Mouse (Mus musculus) hindbrain, embryonic 10.5 days (tissue): ENCODE measurements around the gene Tmem54. TPM values are rescaled to one million over a fixed set of nuclear protein-coding genes. Genes with fewer than 3 reads are reported as not detected.

Experiments used
- DNase-seq: peaks from one replicate; pipeline ENCODE4 v3.0.0-alpha.2; 2017; ENCODE audit warnings: low spot score
- H3K27ac ChIP-seq: fragments of 300-500 bp; sonication (generic); 2 replicates; pipeline ENCODE4 v1.5.1; 2016; ENCODE audit warnings: mild to moderate bottlenecking, moderate library complexity
- H3K27me3 ChIP-seq: fragments of 300-500 bp; sonication (generic); 2 replicates; pipeline ENCODE4 v1.6.1; 2016; ENCODE audit warnings: mild to moderate bottlenecking; ENCODE audit not compliant: poor library complexity, insufficient read depth, severe bottlenecking
- H3K36me3 ChIP-seq: fragments of 300-500 bp; sonication (generic); 2 replicates; pipeline ENCODE4 v1.6.1; 2016; ENCODE audit warnings: mild to moderate bottlenecking, moderate library complexity
- H3K4me1 ChIP-seq: fragments of 300-500 bp; sonication (generic); replicated peaks from 2 replicates; pipeline ENCODE4 v1.6.1; 2016; ENCODE audit warnings: mild to moderate bottlenecking
- H3K4me3 ChIP-seq: fragments of 300-500 bp; sonication (generic); 2 replicates; pipeline ENCODE4 v1.5.1; 2016; ENCODE audit warnings: mild to moderate bottlenecking, moderate library complexity
- H3K9me3 ChIP-seq: fragments of 300-500 bp; sonication (generic); 2 replicates; pipeline ENCODE4 v1.6.1; 2016; ENCODE audit warnings: mild to moderate bottlenecking, moderate library complexity
- WGBS: fragments of 180-500 bp; shearing (Covaris S2); methylation state at CpG from one replicate; pipeline ENCODE4 v1.1.7; 2016; 5-methylcytosine and 5-hydroxymethylcytosine counted together
- polyA plus RNA-seq: library from polyadenylated mRNA; unstranded; fragments of >200 nt; fragmentation: Nextera tagmentation; extraction: Ambion mirVana; gene quantifications from 2 replicates; pipeline ENCODE4 v1.2.1, GENCODE M21; 2016

The Tmem54 gene
- polyA plus RNA-seq, 1 experiment from 2014 or later, result 2.5 TPM

DNA sequence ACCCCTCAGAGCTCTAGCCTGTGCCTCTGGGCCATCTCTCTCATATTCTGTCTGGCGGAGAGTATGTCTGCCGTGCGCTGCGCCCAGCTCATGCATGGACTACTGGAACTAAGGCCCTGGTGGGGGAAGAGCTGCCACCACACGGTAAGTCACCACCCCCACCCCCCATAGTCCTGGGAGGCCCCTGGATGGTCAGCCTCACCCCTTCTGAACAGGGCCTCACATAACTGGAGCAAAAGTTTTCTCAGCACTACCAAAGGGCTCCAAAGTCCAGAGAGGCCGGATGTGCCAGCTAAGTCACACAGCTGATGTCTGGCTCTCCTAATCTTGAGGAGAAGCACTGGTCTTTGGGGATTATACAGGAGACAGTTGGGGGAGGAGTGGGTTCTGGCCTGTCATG is 5.5 kb downstream of the Tmem54 start:
- Histone ChIP-seq H3K36me3 (no peaks in the 10 kb centered on the region), H3K9me3 (no peaks in the 10 kb centered on the region), H3K4me3 (no peak overlapping the region), H3K27ac (no peak overlapping the region), H3K4me1 (peaks cover 54% of the 10 kb centered on the region), H3K27me3 (peaks cover 50% of the 10 kb centered on the region)
- 91% methylated on average over 6 of the region's 6 CpGs for WGBS
- no peak for DNase-seq

- Histone ChIP-seq H3K4me3 (no peak overlapping the region), H3K27me3 (peaks cover 45% of the 10 kb centered on the region), H3K27ac (no peak overlapping the region), H3K9me3 (no peaks in the 10 kb centered on the region), H3K4me1 (peaks cover 49% of the 10 kb centered on the region), H3K36me3 (no peaks in the 10 kb centered on the region)
- WGBS, result 59% methylated on average over 11 of the region's 11 CpGs
- no peak for DNase-seq
Measured at GRCm38 (mm10) chr4:129111350-129111749, 6.0 kb downstream of the Tmem54 start.

GRCm38 (mm10) chr4:129112231-129112630 is 6.9 kb downstream of the Tmem54 start:
- H3K27me3 ChIP-seq, result peaks cover 42% of the 10 kb centered on the region
- H3K36me3 ChIP-seq, result no peaks in the 10 kb centered on the region
- no peak for DNase-seq
- H3K9me3 ChIP-seq, result no peaks in the 10 kb centered on the region
- no peak overlapping the region for H3K4me3 ChIP-seq
- WGBS, result 74% methylated on average over 13 of the region's 13 CpGs
- H3K27ac ChIP-seq, result peak overlapping the region; percentile 8; the same call in 1 of the 2 replicates
- H3K4me1 ChIP-seq, result peaks cover 45% of the 10 kb centered on the region

DNA sequence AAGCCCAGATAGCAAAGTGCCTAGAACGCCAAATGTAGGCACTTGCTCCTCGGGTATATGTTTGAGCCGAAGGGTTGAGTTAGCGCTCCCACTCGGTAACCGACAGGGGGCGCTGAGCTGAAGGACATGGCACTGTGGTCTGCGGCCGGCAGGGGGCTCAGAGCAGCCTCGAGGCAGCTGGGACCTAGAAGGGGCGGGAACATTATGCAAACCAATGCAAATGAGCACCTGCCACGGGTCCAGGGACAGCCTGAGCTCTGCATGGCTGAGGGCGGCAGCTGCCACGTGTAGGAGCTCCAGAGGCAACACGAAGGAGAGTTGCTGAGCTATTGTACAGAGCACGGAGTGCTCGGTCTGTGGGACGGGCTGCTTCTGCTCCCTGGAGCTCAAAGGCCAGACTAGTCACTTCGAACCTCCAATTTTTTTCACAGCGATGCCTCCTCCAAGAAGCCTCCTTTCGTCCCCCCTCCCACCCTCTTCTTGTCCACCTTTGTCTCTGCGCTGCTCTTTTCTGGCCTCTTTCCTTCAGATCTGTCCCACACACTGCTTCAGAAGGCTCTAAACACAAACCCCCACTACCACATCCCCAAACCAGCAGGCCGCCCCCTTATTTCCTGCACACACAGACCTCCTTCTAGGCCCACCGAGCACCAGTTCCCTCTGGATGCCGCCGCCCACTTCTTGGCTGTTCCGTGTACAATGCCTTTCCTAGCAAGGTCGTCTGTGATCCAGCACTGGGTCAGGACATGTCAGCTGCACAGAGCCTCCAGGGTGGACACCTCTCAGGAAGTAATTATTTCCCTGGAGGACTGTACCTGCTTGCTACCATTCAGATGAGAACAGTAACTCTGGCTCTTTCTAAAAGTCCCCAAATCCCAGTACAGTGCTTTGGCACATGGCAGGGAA is 8.0 kb downstream of the Tmem54 start:
- peak; percentile 89 for DNase-seq
- 34% methylated on average over 28 of the region's 28 CpGs for WGBS
- Histone ChIP-seq H3K27me3 (peaks cover 34% of the 10 kb centered on the region), H3K4me1 (peaks cover 45% of the 10 kb centered on the region), H3K36me3 (no peaks in the 10 kb centered on the region), H3K9me3 (no peaks in the 10 kb centered on the region), H3K4me3 (no peak overlapping the region), H3K27ac (peak overlapping the region; percentile 80)

DNA sequence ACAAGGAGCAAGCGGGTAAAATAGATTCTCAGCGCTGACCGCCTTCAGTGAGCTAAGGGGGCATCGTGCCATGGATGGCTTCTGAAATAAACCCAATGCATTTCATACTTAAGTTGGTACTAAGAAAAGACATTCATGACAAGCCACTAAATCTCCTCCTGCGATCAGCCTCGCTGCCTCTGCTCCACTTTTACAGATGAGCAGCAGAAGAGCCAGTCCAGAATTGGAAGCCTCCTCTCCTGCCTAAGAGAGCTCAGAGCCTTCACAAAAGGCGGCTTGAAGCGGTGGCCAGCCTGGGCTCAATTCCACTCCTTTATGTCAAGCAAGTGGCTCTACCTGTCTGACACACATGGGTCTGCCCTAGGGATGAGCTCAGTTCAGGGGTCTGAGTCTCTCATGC is 11.4 kb downstream of the Tmem54 start:
- WGBS, result 93% methylated on average over 8 of the region's 8 CpGs
- peaks cover 67% of the 10 kb centered on the region for H3K27me3 ChIP-seq
- no peak for DNase-seq

DNA sequence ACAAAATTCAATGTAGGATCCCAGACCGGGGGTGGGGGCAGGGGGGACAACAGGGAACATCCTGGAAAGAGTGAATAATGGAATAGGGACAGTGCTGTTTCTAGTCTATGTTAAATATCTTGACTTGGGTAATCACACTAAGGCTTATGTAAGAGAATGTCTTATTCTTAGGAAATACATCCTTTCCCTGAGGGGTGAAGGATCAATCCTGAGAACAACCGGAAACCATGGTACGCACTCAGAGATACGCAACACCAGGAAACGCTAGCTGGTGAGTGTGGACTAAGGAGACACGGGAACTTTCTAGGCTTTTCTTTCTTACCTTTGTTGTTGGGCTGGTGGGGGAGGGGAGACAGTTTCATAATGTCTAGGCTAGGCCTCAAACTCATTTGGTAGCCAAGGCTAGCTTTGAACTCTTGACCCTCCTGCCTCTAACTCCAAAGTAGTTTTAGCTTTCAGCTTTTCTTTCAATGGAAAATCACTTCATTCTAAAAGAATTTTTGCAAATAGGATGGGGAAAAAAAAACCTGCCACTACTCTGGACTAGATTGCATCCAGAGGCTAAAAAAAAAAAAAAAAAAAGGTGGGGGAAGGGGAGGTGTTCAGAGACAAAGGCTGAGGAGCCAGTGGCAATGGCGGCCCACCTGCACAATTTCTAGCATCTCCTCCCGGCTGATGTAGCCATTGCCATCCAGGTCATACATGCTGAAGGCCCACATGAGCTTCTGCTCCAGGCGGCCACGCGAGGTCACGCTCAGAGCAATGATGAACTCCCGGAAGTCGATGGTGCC is 12.6 kb downstream of the Tmem54 start:
- Histone ChIP-seq H3K27ac (no peak overlapping the region), H3K4me1 (peaks cover 41% of the 10 kb centered on the region), H3K9me3 (no peaks in the 10 kb centered on the region), H3K36me3 (no peaks in the 10 kb centered on the region), H3K27me3 (peaks cover 79% of the 10 kb centered on the region), H3K4me3 (no peak overlapping the region)
- no peak for DNase-seq
- 89% methylated on average over 14 of the region's 14 CpGs for WGBS

More for the DNA sequence above, 11.4 kb downstream of the Tmem54 start:
- H3K4me3 ChIP-seq, result no peak overlapping the region
- H3K36me3 ChIP-seq, result no peaks in the 10 kb centered on the region
- no peaks in the 10 kb centered on the region for H3K9me3 ChIP-seq
- peaks cover 48% of the 10 kb centered on the region for H3K4me1 ChIP-seq
- H3K27ac ChIP-seq, result no peak overlapping the region

GRCm38 (mm10) chr4:129119708-129120107 is 14.4 kb downstream of the Tmem54 start:
- Histone ChIP-seq H3K27me3 (peaks cover 80% of the 10 kb centered on the region), H3K9me3 (no peaks in the 10 kb centered on the region), H3K4me1 (peaks cover 34% of the 10 kb centered on the region), H3K36me3 (no peaks in the 10 kb centered on the region), H3K27ac (no peak overlapping the region), H3K4me3 (no peak overlapping the region)
- WGBS, result 81% methylated on average over 10 of the region's 10 CpGs
- no peak for DNase-seq

DNA sequence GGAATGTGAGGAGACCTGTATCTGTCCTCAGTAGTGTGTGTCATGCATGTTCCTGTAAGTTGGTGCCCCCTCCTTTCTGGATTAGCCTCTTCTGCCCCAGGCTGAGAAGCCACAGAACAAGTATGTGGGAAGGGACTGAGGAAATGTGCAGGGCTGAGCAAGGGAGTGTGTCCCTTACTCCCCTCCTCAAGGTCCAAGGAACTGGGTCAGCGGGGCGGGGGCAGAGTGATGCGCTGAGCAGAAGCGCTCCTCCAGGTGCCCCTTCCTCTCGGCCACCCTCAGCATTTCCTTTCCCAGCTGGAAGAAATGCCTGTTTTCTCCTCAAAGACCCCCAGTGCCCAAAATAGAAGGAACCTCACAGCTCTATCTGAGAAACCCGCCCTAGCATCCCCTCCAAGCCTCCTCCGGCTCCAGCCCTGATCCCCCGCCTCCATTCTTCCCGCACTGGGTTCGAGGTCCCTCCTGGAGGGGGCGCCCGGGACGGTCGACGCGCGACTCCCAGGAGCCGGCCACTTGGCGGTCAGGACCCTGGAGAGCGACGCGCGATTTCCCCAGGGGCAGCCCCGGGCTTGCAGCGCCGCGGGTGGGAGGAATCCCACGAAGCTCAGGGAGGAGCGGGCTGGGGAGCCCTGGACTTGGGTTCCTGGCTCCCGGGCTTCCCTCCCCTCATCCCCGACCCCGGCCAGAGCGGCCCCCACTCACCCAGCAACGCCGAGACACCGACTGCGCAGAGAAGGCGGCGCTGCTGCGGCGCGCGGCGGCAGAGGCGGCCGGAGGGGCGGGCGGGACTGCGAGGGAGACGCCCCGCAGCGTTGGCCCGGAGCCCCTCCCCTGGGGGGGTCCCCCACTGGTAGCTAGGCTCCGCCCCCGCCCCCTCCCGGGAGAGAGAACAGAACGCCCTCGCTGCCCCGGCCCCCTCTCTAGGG is 15.4 kb downstream of the Tmem54 start:
- H3K4me1 ChIP-seq, result peaks cover 36% of the 10 kb centered on the region

DNA sequence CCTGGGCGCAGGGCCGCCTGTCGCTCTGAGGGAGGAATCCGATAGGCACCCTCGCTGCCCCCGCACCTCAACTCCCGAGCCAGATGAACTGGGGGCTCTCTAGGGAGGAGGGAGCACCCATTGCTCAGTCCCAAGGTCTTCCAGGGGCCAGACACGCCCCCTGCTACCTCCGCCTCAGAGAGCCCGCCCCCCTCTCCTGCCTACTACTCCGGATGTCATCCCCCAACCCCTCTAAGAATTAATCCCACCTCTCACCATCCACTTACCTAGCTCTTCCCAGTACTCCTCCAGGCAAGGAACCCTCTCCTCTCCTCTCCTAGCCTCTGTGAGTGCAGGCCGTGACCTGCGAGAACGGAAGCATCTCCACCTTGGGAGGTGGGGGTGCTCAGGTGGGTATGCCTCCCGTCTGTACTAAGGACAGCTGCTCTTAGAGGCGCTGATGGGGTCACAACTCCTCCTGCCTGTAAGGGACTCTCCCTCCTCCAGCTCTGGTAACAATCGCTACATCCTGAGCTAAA is 16.3 kb downstream of the Tmem54 start, which contains the start of gene Hpca:
Gene Hpca (minus strand): TSS at position 468 of the 518 bp plus-strand sequence.
- under 1% methylated on average over 16 of the region's 17 CpGs for WGBS
- H3K4me3 ChIP-seq, result peak within 1 kb of the TSS; percentile 57
- peak within 1 kb of the TSS; percentile 76 for H3K27ac ChIP-seq
- peaks cover 88% of the 10 kb centered on the region for H3K27me3 ChIP-seq
- no peaks in the 10 kb centered on the region for H3K9me3 ChIP-seq
- H3K36me3 ChIP-seq, result no peaks in the 10 kb centered on the region
- no peak for DNase-seq
- peaks cover 42% of the 10 kb centered on the region for H3K4me1 ChIP-seq

More for the DNA sequence above, 15.4 kb downstream of the Tmem54 start:
- H3K9me3 ChIP-seq, result no peaks in the 10 kb centered on the region
- H3K4me3 ChIP-seq, result peak overlapping the region; percentile 57
- peak; percentile 70 for DNase-seq
- 2% methylated on average over 58 of the region's 59 CpGs for WGBS
- no peaks in the 10 kb centered on the region for H3K36me3 ChIP-seq
- H3K27me3 ChIP-seq, result peaks cover 81% of the 10 kb centered on the region
- peak overlapping the region; percentile 76 for H3K27ac ChIP-seq

DNA sequence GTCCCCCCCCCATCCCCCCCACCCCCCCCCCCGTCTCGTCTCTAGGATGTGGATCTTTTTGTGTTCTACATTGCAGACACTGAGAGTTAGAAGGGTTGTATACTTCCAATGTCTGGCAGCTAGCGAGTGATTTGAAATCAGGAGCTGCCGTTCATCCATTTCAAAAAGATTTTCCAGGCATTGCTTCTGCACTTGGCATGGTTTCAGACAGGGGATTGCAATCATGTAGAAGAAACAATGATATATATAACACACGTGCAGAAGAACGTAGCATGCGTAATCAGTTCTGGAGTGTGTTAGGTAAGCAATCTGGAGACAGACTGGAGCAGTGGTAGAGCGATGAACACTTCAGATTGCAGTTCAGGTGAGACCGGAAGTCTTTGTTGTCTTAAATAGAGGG is 16.8 kb downstream of the Tmem54 start:
- 41% methylated on average over 9 of the region's 9 CpGs for WGBS
- H3K36me3 ChIP-seq, result no peaks in the 10 kb centered on the region
- H3K4me1 ChIP-seq, result peaks cover 42% of the 10 kb centered on the region
- H3K9me3 ChIP-seq, result no peaks in the 10 kb centered on the region
- DNase-seq, result no peak
- peaks cover 85% of the 10 kb centered on the region for H3K27me3 ChIP-seq
- H3K27ac ChIP-seq, result no peak overlapping the region
- H3K4me3 ChIP-seq, result no peak overlapping the region

DNA sequence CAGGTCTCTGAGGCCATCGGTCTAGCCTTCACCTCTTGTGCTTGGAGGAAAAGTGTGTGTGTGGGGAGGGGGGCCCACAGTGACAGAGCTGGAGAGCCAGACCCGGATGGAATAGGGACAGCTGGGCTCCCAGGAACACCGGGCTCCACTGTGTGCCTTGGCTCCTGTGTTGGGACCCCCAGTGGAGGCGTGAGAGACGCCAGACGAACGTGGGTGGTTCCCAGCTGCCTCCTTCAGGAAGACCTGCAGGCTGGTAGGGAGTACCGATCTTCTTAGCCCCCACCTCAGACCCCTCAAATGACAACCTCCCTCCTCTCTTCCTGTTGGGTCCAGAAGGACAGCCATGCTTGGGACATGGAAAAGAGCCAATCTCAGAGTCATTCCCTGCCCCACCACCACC is 17.4 kb downstream of the Tmem54 start:
- peaks cover 42% of the 10 kb centered on the region for H3K4me1 ChIP-seq
- H3K9me3 ChIP-seq, result no peaks in the 10 kb centered on the region
- H3K36me3 ChIP-seq, result no peaks in the 10 kb centered on the region
- H3K27me3 ChIP-seq, result peaks cover 85% of the 10 kb centered on the region
- WGBS, result 37% methylated on average over 8 of the region's 8 CpGs
- no peak overlapping the region for H3K4me3 ChIP-seq
- H3K27ac ChIP-seq, result no peak overlapping the region
- no peak for DNase-seq

DNA sequence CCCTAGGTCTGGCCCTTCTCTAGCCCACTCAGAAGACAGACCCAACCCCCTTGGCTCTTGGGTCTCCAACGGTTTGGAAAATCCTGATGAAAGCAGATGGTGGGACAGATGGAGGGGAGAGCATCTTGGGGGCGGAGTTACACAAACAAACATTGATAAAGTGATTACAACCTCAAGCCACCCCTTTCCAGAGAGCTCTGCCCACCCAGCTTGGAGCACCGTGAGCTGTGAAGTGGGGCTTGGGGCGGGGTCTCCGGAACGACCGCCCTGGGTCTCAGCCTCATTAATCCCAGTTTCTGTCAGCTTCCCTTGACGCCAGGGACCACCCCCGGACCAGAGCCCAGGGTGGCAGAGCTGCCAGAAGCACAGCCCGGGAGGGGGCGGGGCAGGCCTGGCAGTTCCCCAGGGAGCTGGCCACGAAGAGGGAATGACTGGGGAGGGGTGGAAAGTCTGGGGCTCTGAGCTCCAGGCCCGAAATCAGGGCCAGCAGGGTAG is 19.4 kb downstream of the Tmem54 start:
- DNase-seq, result no peak
- Histone ChIP-seq H3K27me3 (peaks cover 69% of the 10 kb centered on the region), H3K4me3 (peak overlapping the region; percentile 39)

More for the DNA sequence above, 19.4 kb downstream of the Tmem54 start:
- Histone ChIP-seq H3K9me3 (no peaks in the 10 kb centered on the region), H3K27ac (peak overlapping the region; percentile 3), H3K36me3 (no peaks in the 10 kb centered on the region), H3K4me1 (peaks cover 60% of the 10 kb centered on the region)
- 9% methylated on average over 13 of the region's 13 CpGs for WGBS
